22 mouse cellular contexts compared by ENCODE assay signal in the genomic region with DNA sequence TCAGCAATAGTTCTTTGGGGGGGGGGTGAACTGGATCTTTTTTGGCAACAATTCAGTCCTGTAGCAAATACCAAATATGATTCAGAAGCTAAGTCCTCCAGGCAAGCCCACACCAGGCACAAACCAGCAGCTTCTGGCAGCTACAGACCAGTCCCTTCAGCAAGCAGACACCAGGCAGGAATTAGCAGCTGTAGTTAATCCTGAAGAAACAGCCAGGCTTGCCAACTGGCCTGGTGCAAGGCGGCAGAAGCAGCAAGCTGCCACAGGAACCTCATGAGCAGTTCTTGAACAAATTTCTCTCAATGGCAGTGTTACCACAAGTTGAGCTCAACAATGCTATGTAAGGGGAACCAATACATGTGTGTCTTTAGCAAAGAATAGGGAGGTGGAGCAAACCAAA. TPM values are rescaled to one million over a fixed set of nuclear protein-coding genes. Genes with fewer than 3 reads are reported as not detected.
"Had no signal": no experiment of that assay in that cellular context is flagged by ENCODE, and none has a peak within 500 bp of the region (broad histone marks: within the 10 kb centered on the region; RNA-seq: fewer than 3 reads in every experiment).

No protein-coding gene starts in this region.

- H3K4me1 ChIP-seq: limb, embryonic 12.5 days; liver, embryonic 13.5 days; lung, embryonic 15.5 days; megakaryocyte, embryonic 14.5 days had no signal

- H3K9me3 ChIP-seq: limb, embryonic 12.5 days; liver, embryonic 13.5 days; lung, embryonic 15.5 days had no signal

- H3K4me3 ChIP-seq: left cerebral cortex, adult 2 months; limb, embryonic 12.5 days; liver, embryonic 13.5 days; lung, embryonic 15.5 days; megakaryocyte, embryonic 14.5 days had no signal

- DNase-seq: kidney, adult 9 months; kidney, postnatal 36 days; liver; liver, embryonic 13.5 days; liver, postnatal 0 days; lung, postnatal 14 days; thymus, postnatal 4 days had no signal

- H3K27me3 ChIP-seq: limb, embryonic 12.5 days; lung, embryonic 15.5 days had no signal

- H3K27ac ChIP-seq: kidney, postnatal 0 days; left cerebral cortex, adult 2 months; limb, embryonic 12.5 days; liver, embryonic 13.5 days; lung, embryonic 15.5 days; macrophage; stomach, postnatal 0 days had no signal

- H3K36me3 ChIP-seq: limb, embryonic 12.5 days; liver, embryonic 13.5 days; lung, embryonic 15.5 days had no signal

RNA-seq across cellular contexts. Expression of a gene that starts 10.5 kb away (rescaled TPM):
- total RNA-seq: layer of hippocampus, adult 18-20 months; layer of hippocampus, postnatal 10 days; left cerebral cortex, adult 2 months; left cerebral cortex, postnatal 14 days had no signal
- polyA plus RNA-seq: intestine, embryonic 16.5 days; kidney, postnatal 0 days; limb, embryonic 12.5 days; liver, embryonic 13.5 days; liver, postnatal 0 days; lung, embryonic 15.5 days; macrophage; midbrain, embryonic 11.5 days; midbrain, embryonic 16.5 days; neural tube, embryonic 14.5 days; small intestine, adult 2 months; stomach, postnatal 0 days had no signal
